Mouse (Mus musculus): ENCODE results near the gene Gm20883. TPM values are rescaled to one million over a fixed set of nuclear protein-coding genes. Genes with fewer than 3 reads are reported as not detected.
"Not testable (repeated sequence)": the region's sequence is repeated elsewhere in the genome, so short reads cannot be mapped to it uniquely, and the experiment has no call there.

The Gm20883 gene
- not detected in 2 replicates for total RNA-seq (2015; ENCODE audit: low replicate concordance)
- total RNA-seq (2017; ENCODE audit: low replicate concordance) = not detected in 2 replicates

- ATAC-seq (replicated peaks; ENCODE audit: low FRiP score, poor library complexity, severe bottlenecking) = not testable (repeated sequence)
Measured at GRCm38 (mm10) chrY:50607951-50608350, at the start of gene Gm20883. Gene Gm20883 (plus strand): TSS chrY:50608251.

Measured in erythroid progenitor cell, adult 5-6 weeks (primary cell).